Mouse (Mus musculus) adipocyte (in vitro differentiated cells): ENCODE results near the gene Rbms2.
A peak's percentile ranks its signal among the peaks of the same experiment; 100 is the strongest.
"Not testable (repeated sequence)": the region's sequence is repeated elsewhere in the genome, so short reads cannot be mapped to it uniquely, and the experiment has no call there.

Experiments
- DNase-seq: peaks from one replicate; pipeline ENCODE4 v3.0.0-alpha.2; 2016; ENCODE audit warnings: low spot score

Gene Rbms2

GRCm38 (mm10) chr10:128192030-128192766, 12.1 kb upstream of the Rbms2 start:
- DNase-seq = not testable (repeated sequence)

- no peak for DNase-seq
Measured at GRCm38 (mm10) chr10:128191472-128191871, 11.4 kb upstream of the Rbms2 start.

- DNase-seq = peak; percentile 88
Measured at GRCm38 (mm10) chr10:128188242-128188877, 8.3 kb upstream of the Rbms2 start.

GRCm38 (mm10) chr10:128187181-128187605, 7.1 kb upstream of the Rbms2 start:
- no peak for DNase-seq

GRCm38 (mm10) chr10:128185959-128186358, 5.9 kb upstream of the Rbms2 start:
- peak; percentile 95 for DNase-seq

- DNase-seq = no peak
Measured at GRCm38 (mm10) chr10:128185277-128185940, 5.3 kb upstream of the Rbms2 start.

- peak; percentile 18 for DNase-seq
Measured at GRCm38 (mm10) chr10:128184296-128184695, 4.2 kb upstream of the Rbms2 start.

GRCm38 (mm10) chr10:128177316-128177715, 2.8 kb downstream of the Rbms2 start:
- DNase-seq = no peak

GRCm38 (mm10) chr10:128175996-128176755, 3.9 kb downstream of the Rbms2 start:
- peak; percentile 91 for DNase-seq

- DNase-seq = no peak
Measured at GRCm38 (mm10) chr10:128175302-128175701, 4.8 kb downstream of the Rbms2 start.

GRCm38 (mm10) chr10:128171348-128171747, 8.7 kb downstream of the Rbms2 start:
- DNase-seq = not testable (repeated sequence)

- no peak for DNase-seq
Measured at GRCm38 (mm10) chr10:128167091-128167490, 13.0 kb downstream of the Rbms2 start.

GRCm38 (mm10) chr10:128165726-128166125, 14.4 kb downstream of the Rbms2 start:
- not testable (repeated sequence) for DNase-seq

- no peak for DNase-seq
Measured at GRCm38 (mm10) chr10:128153978-128154377, 26.1 kb downstream of the Rbms2 start.

- peak; percentile 75 for DNase-seq
Measured at GRCm38 (mm10) chr10:128150941-128151340, 29.2 kb downstream of the Rbms2 start.

- peak; percentile 67 for DNase-seq
Measured at GRCm38 (mm10) chr10:128149592-128149991, 30.5 kb downstream of the Rbms2 start.

- no peak for DNase-seq
Measured at GRCm38 (mm10) chr10:128148789-128149365, 31.2 kb downstream of the Rbms2 start.

- DNase-seq = peak; percentile 75
Measured at GRCm38 (mm10) chr10:128144961-128145360, 35.1 kb downstream of the Rbms2 start.

- DNase-seq = no peak
Measured at GRCm38 (mm10) chr10:128143659-128144058, 36.4 kb downstream of the Rbms2 start.

GRCm38 (mm10) chr10:128142165-128142564, 37.9 kb downstream of the Rbms2 start:
- peak; percentile 35 for DNase-seq

- peak; percentile 72 for DNase-seq
Measured at GRCm38 (mm10) chr10:128140236-128140952, 39.7 kb downstream of the Rbms2 start.
